Mouse (Mus musculus) cerebellum, adult 18-20 months (tissue): ENCODE results near the gene Btg1-ps2.
"Not testable (repeated sequence)": the region's sequence is repeated elsewhere in the genome, so short reads cannot be mapped to it uniquely, and the experiment has no call there.

ENCODE experiments used
- DNase-seq, 2 experiments: peaks; one replicate each; pipeline ENCODE4 v3.0.0; 2021

The Btg1-ps2 gene

DNA sequence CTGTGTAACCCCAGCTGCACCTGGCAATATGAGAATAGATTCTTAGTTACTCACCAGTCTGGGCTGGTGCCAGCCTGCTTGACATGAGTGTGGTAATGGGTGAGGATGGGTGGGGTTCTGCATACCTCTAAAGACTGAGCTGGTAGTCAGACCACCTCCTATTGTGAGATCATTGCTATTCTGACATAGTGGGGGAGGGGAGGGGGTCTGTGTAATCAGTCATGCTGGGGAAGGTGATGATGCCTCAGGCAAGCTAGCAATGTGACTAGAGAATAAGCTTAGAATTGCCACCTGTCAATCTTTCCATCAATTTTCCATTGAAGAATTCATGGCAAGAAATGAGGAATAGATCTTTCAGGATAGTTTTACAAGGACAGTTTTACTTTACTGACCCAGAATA lies at the start of gene Btg1-ps2:
TSS of gene Btg1-ps2 (minus strand) at position 101 of the 400 bp plus-strand sequence.
- DNase-seq = not testable (repeated sequence)

DNA sequence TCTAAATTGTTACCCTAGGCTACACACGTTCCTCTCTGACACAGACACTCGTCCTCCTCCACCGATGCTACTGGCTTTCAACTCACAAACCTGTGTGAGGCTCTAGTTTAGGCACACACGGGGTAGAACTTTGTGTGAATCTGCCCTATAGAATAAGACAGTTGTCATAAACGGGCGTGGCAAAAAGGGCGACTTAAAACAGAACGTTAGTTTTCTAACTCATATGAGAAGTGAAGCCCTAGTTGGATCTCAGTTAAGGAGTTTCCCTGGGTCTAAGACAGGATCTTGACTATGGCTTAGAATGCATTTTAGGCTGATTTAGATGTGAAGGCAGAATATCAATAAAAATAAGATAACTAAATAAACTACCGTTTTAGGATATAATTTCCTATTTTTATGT lies 42.1 kb upstream of the Btg1-ps2 start, which contains the start of gene Rhox11:
TSS of gene Rhox11 (minus strand) at position 101 of the 400 bp plus-strand sequence.
- no peak for DNase-seq

DNA sequence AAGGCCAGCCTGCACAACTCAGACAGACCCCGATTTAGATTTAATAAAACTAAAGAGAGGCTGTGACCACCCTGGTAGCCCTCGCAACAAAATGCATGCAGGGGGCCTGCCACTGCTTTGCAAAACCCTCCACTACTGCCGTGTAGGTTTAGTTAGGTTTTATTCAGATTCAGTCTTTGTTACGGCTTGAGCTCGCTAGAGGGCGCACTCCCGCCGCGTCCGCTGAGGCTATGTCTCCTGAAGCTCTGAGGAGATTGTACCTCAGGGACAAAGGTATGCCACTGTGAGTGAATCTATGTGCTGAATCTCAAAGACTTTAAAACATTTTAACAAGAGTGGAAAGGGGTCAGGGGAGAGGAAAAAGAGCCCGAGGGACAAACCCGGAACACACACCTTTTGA lies 41.3 kb upstream of the Btg1-ps2 start:
- DNase-seq = peak; percentile 21 to 42

DNA sequence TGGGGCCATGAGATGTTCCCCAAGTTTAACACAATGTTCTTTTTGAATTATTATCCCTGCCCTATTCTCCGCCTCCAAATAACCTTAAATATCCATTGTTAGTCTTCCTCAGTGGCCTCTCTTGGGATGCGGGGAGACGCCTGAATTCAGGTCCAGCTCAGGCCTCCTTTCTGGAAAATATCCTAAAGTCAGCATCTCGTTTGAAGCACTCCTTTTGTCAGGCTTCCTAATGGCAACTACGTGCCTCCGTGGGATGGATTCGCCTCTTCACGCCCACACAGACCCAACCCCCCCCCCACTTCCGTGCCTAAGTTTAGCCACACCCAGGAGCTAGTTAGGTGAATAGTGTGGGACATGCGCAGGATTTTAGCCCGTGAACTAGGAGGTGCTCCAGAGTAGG lies 23.3 kb upstream of the Btg1-ps2 start, which contains the start of gene Rhox10:
TSS of gene Rhox10 (plus strand) at position 301 of the 400 bp plus-strand sequence.
- DNase-seq = no peak

DNA sequence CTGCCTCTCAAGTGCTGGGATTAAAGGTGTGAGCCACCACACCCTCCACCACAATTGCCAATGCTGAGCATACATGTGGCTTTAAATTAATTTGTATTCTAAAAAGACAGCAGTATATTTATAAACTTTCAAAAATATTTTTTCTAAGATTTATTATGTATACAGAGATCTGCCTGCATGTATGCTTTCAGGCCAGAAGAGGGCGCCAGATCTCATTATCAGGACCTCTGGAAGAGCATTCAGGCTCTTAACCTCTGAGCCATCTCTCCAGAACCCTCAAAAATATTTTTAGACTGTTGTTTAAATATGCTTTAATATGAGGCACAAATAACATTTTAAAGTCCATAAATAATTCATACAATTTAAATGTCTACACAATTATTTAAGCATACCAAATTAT lies 18.6 kb upstream of the Btg1-ps2 start:
- DNase-seq = peak in 1 of 2 experiments; percentile 30

DNA sequence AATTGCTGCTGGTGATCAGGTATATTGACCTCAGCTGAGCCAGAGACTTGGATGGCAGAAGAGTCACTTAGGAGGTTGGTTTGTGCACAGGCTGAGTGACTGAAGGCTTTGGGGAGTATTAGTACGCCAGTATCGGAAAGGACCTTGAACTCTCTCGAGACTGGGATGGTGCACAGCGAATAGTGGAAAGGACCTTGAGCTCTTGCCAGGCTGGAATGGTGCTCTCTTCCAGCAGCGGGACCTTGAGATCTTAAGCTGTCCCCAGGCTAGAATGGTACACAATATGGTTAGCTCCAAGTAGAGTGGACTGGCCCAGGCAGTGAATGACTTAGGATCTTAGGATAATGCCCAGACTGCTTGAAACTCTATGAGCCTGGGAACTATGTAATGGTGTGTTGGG lies 3.2 kb downstream of the Btg1-ps2 start:
- no peak for DNase-seq

DNA sequence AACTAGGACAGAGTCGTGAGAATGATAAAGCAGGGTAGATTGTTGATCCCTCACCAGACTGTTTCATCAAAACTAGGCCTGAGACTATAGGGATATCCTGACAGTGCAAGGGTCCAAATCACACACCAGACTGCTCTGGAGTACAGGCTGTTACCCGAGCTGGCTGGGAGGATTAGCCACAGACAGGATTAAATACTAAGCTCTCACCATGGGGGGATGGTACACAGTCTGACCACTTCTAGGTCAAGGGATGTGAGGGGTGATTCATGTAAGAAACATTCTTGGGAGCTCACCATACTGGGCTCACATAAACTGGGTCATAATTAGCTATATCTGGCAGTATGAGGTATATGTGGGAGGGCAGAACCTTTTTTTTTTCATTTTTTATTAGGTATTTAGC lies 9.1 kb downstream of the Btg1-ps2 start:
- no peak for DNase-seq

DNA sequence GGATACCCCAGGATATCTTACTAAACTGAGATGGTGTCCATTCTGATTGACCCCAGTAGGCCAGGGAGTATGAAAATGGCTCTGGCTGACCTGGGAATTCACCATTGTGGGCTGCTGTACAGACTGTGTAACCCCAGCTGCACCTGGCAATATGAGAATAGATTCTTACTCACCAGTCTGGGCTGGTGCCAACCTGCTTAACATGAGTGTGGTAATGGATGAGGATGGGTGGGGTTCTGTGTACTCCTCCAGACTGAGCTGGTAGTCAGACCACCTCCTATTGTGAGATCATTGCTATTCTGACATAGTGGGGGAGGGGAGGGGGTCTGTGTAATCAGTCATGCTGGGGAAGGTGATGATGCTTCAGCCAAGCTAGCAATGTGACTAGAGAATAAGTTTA lies 24.3 kb downstream of the Btg1-ps2 start, which contains the start of gene Btg1-ps1:
TSS of gene Btg1-ps1 (minus strand) at position 219 of the 400 bp plus-strand sequence.
- DNase-seq = not testable (repeated sequence)

DNA sequence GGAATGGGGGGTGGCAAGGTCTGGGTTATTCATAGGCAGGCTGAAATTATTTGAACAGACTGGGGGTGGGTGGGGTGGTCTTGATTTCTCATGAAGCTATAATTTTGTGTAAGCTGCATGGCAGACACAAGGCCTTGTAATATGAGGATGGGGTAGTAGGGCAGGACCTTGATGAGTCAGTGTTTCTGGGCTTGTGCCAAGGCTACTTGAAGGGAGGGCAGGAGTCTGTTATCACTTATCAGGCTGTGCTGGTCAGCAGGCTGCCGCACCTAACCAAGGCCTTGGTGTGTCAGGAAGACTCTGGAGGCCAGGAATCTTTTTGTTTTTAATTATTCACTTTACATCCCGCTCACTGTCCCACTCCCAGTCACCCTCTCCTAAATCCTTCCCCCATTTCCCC lies 34.2 kb downstream of the Btg1-ps2 start:
- DNase-seq = no peak
